Mouse (Mus musculus) forebrain, embryonic 12.5 days (tissue): Measurements from ENCODE around the gene Aldh1l2. TPM values are rescaled to one million over a fixed set of nuclear protein-coding genes. Genes with fewer than 3 reads are reported as not detected.
"Not testable (repeated sequence)": the region's sequence is repeated elsewhere in the genome, so short reads cannot be mapped to it uniquely, and the experiment has no call there.

Experiments used
- ATAC-seq: fragments of 200-750 bp; cut with Nextera tagmentation; 2 replicates; pipeline ENCODE4 v1.8.0; 2017; ENCODE audit warnings: moderate TSS enrichment; ENCODE audit not compliant: low FRiP score
- H3K27ac ChIP-seq: fragments of 300-500 bp; sonication (generic); 2 replicates; pipeline ENCODE4 v1.5.1; 2016; ENCODE audit warnings: mild to moderate bottlenecking
- H3K27me3 ChIP-seq: fragments of 300-500 bp; sonication (generic); 2 replicates; pipeline ENCODE4 v1.6.1; 2016; ENCODE audit warnings: mild to moderate bottlenecking
- H3K36me3 ChIP-seq: fragments of 300-500 bp; sonication (generic); replicated peaks from 2 replicates; pipeline ENCODE4 v1.6.1; 2016; ENCODE audit warnings: mild to moderate bottlenecking
- H3K4me1 ChIP-seq: fragments of 300-500 bp; sonication (generic); 2 replicates; pipeline ENCODE4 v1.6.1; 2016
- H3K4me2 ChIP-seq: fragments of 300-500 bp; sonication (generic); 2 replicates; pipeline ENCODE4 v1.6.1; 2016; ENCODE audit warnings: mild to moderate bottlenecking, moderate library complexity
- H3K4me3 ChIP-seq: fragments of 300-500 bp; sonication (generic); replicated peaks from 2 replicates; pipeline ENCODE4 v1.5.1; 2016; ENCODE audit warnings: mild to moderate bottlenecking
- H3K9ac ChIP-seq: fragments of 300-500 bp; sonication (generic); 2 replicates; pipeline ENCODE4 v1.6.1; 2016; ENCODE audit warnings: mild to moderate bottlenecking
- H3K9me3 ChIP-seq: fragments of 300-500 bp; sonication (generic); 2 replicates; pipeline ENCODE4 v1.6.1; 2016
- WGBS: fragments of 180-500 bp; shearing (Covaris S2); methylation state at CpG from one replicate; pipeline ENCODE4 v1.1.7; 2016; 5-methylcytosine and 5-hydroxymethylcytosine counted together
- polyA plus RNA-seq: library from polyadenylated mRNA; unstranded; fragments of >200 nt; fragmentation: Nextera tagmentation; extraction: Ambion mirVana; gene quantifications from 2 replicates; pipeline ENCODE4 v1.2.1, GENCODE M21; 2016

Aldh1l2 gene
- polyA plus RNA-seq, 1 experiment from 2014 or later: 10.8 TPM

GRCm38 (mm10) chr10:83530384-83530967, 3.5 kb downstream of the Aldh1l2 start:
- Histone ChIP-seq H3K27me3 (peaks cover 12% of the 10 kb centered on the region; the same call in 1 of the 2 replicates), H3K4me3 (no peak overlapping the region), H3K4me2 (no peak overlapping the region), H3K9ac (no peak overlapping the region), H3K4me1 (peaks cover 7% of the 10 kb centered on the region), H3K27ac (no peak overlapping the region), H3K36me3 (no peaks in the 10 kb centered on the region), H3K9me3 (no peaks in the 10 kb centered on the region)
- WGBS: 90% methylated on average over 6 of the region's 6 CpGs
- no peak for ATAC-seq

- H3K9ac ChIP-seq, H3K27ac ChIP-seq, H3K4me1 ChIP-seq, ATAC-seq, H3K4me2 ChIP-seq, H3K4me3 ChIP-seq, H3K27me3 ChIP-seq, H3K9me3 ChIP-seq: not testable (repeated sequence)
- H3K36me3 ChIP-seq: peaks cover 16% of the 10 kb centered on the region
These were observed 9.7 kb downstream of the Aldh1l2 start for GRCm38 (mm10) chr10:83524238-83524637.

- H3K36me3 ChIP-seq: peaks cover 18% of the 10 kb centered on the region
- 80% methylated on average over 4 of the region's 4 CpGs for WGBS
- H3K27ac ChIP-seq: no peak overlapping the region
- no peaks in the 10 kb centered on the region for H3K4me1 ChIP-seq
- H3K9me3 ChIP-seq: no peaks in the 10 kb centered on the region
- ATAC-seq: no peak
- no peak overlapping the region for H3K4me3 ChIP-seq
- H3K4me2 ChIP-seq: no peak overlapping the region
- H3K27me3 ChIP-seq: no peaks in the 10 kb centered on the region
- H3K9ac ChIP-seq: no peak overlapping the region
These were observed 12.9 kb downstream of the Aldh1l2 start for GRCm38 (mm10) chr10:83520990-83521389.

- Histone ChIP-seq H3K27me3 (no peaks in the 10 kb centered on the region), H3K4me2 (no peak overlapping the region), H3K4me1 (no peaks in the 10 kb centered on the region), H3K9ac (no peak overlapping the region), H3K36me3 (peaks cover 10% of the 10 kb centered on the region; the same call in 1 of the 2 replicates), H3K9me3 (no peaks in the 10 kb centered on the region), H3K27ac (no peak overlapping the region), H3K4me3 (no peak overlapping the region)
- no peak for ATAC-seq
- WGBS: 87% methylated on average over 8 of the region's 8 CpGs
These were observed 20.2 kb downstream of the Aldh1l2 start for GRCm38 (mm10) chr10:83513736-83514135.

GRCm38 (mm10) chr10:83511304-83511703, 22.6 kb downstream of the Aldh1l2 start:
- no peak for ATAC-seq
- Histone ChIP-seq H3K9ac (no peak overlapping the region), H3K4me3 (no peak overlapping the region), H3K4me1 (no peaks in the 10 kb centered on the region), H3K4me2 (no peak overlapping the region), H3K36me3 (peaks cover 10% of the 10 kb centered on the region), H3K9me3 (no peaks in the 10 kb centered on the region), H3K27ac (no peak overlapping the region), H3K27me3 (no peaks in the 10 kb centered on the region)
- WGBS: 83% methylated on average over 5 of the region's 5 CpGs

- 70% methylated on average over 8 of the region's 8 CpGs for WGBS
- no peak overlapping the region for H3K27ac ChIP-seq
- peaks cover 18% of the 10 kb centered on the region for H3K36me3 ChIP-seq
These were observed 24.8 kb downstream of the Aldh1l2 start for GRCm38 (mm10) chr10:83508962-83509660.

GRCm38 (mm10) chr10:83497321-83497720, 36.6 kb downstream of the Aldh1l2 start:
- 90% methylated on average over 13 of the region's 13 CpGs for WGBS
- H3K4me2 ChIP-seq: no peak overlapping the region
- no peak for ATAC-seq
- H3K4me1 ChIP-seq: no peaks in the 10 kb centered on the region
- no peaks in the 10 kb centered on the region for H3K27me3 ChIP-seq
- peaks cover 13% of the 10 kb centered on the region; the same call in 1 of the 2 replicates for H3K36me3 ChIP-seq
- H3K9ac ChIP-seq: no peak overlapping the region
- H3K9me3 ChIP-seq: no peaks in the 10 kb centered on the region
- no peak overlapping the region for H3K4me3 ChIP-seq
- H3K27ac ChIP-seq: no peak overlapping the region

More at GRCm38 (mm10) chr10:83508962-83509660, 24.8 kb downstream of the Aldh1l2 start:
- Histone ChIP-seq H3K4me3 (no peak overlapping the region), H3K4me1 (no peaks in the 10 kb centered on the region), H3K4me2 (no peak overlapping the region), H3K9me3 (no peaks in the 10 kb centered on the region), H3K27me3 (no peaks in the 10 kb centered on the region), H3K9ac (no peak overlapping the region)
- ATAC-seq: no peak

GRCm38 (mm10) chr10:83490506-83490905, 43.4 kb downstream of the Aldh1l2 start:
- peaks cover 20% of the 10 kb centered on the region for H3K36me3 ChIP-seq
- H3K4me2 ChIP-seq: no peak overlapping the region
- H3K9me3 ChIP-seq: no peaks in the 10 kb centered on the region
- 93% methylated on average over 6 of the region's 6 CpGs for WGBS
- no peak for ATAC-seq
- H3K27me3 ChIP-seq: no peaks in the 10 kb centered on the region
- no peak overlapping the region for H3K9ac ChIP-seq
- no peak overlapping the region for H3K4me3 ChIP-seq
- no peaks in the 10 kb centered on the region for H3K4me1 ChIP-seq
- no peak overlapping the region for H3K27ac ChIP-seq

- 86% methylated on average over 5 of the region's 5 CpGs for WGBS
- H3K27me3 ChIP-seq: no peaks in the 10 kb centered on the region
- no peak overlapping the region for H3K4me2 ChIP-seq
- H3K4me1 ChIP-seq: no peaks in the 10 kb centered on the region
- H3K4me3 ChIP-seq: no peak overlapping the region
- no peak for ATAC-seq
- H3K9ac ChIP-seq: no peak overlapping the region
- H3K9me3 ChIP-seq: peaks cover 16% of the 10 kb centered on the region; the same call in 1 of the 2 replicates
- no peak overlapping the region for H3K27ac ChIP-seq
- peaks cover 4% of the 10 kb centered on the region; the same call in 1 of the 2 replicates for H3K36me3 ChIP-seq
These were observed 56.7 kb downstream of the Aldh1l2 start for GRCm38 (mm10) chr10:83477286-83477685.

GRCm38 (mm10) chr10:83475226-83475625, 58.7 kb downstream of the Aldh1l2 start:
- H3K9ac ChIP-seq: no peak overlapping the region
- peaks cover 16% of the 10 kb centered on the region; the same call in 1 of the 2 replicates for H3K9me3 ChIP-seq
- H3K27ac ChIP-seq: no peak overlapping the region
- 96% methylated on average over 13 of the region's 13 CpGs for WGBS
- H3K4me2 ChIP-seq: no peak overlapping the region
- ATAC-seq: no peak
- no peaks in the 10 kb centered on the region for H3K27me3 ChIP-seq
- no peaks in the 10 kb centered on the region for H3K4me1 ChIP-seq
- no peak overlapping the region for H3K4me3 ChIP-seq
- peaks cover 4% of the 10 kb centered on the region; the same call in 1 of the 2 replicates for H3K36me3 ChIP-seq

GRCm38 (mm10) chr10:83457531-83457930, 76.4 kb downstream of the Aldh1l2 start:
- 88% methylated on average over 3 of the region's 3 CpGs for WGBS
- Histone ChIP-seq H3K36me3 (peaks cover 21% of the 10 kb centered on the region), H3K9me3 (peaks cover 38% of the 10 kb centered on the region), H3K4me1 (no peaks in the 10 kb centered on the region), H3K27me3 (no peaks in the 10 kb centered on the region), H3K27ac (no peak overlapping the region), H3K9ac (no peak overlapping the region), H3K4me3 (no peak overlapping the region), H3K4me2 (no peak overlapping the region)
- no peak for ATAC-seq

- Histone ChIP-seq H3K4me1 (no peaks in the 10 kb centered on the region), H3K9ac (no peak overlapping the region), H3K4me2 (no peak overlapping the region), H3K36me3 (0 out of 2 replicates have a peak, but pooled peaks cover 4% of the 10 kb centered on the region), H3K4me3 (no peak overlapping the region), H3K9me3 (peaks cover 29% of the 10 kb centered on the region), H3K27ac (no peak overlapping the region), H3K27me3 (no peaks in the 10 kb centered on the region)
- no peak for ATAC-seq
- 98% methylated on average over 7 of the region's 7 CpGs for WGBS
These were observed 85.4 kb downstream of the Aldh1l2 start for GRCm38 (mm10) chr10:83448582-83448981.
